Mouse (Mus musculus) adrenal gland, adult 8-10 months (tissue): ENCODE data around the gene Gm3415. TPM values are rescaled to one million over a fixed set of nuclear protein-coding genes. Genes with fewer than 3 reads are reported as not detected.
"Not testable (repeated sequence)": the region's sequence is repeated elsewhere in the genome, so short reads cannot be mapped to it uniquely, and the experiment has no call there.

Source experiments
- DNase-seq: peaks from one replicate; pipeline ENCODE4 v3.0.0; 2022
- total RNA-seq, 4 experiments: library from RNA; stranded (reverse); gene quantifications; 2 replicates each; pipeline ENCODE4 v1.2.4; 2022

Gm3415 gene
- not detected for total RNA-seq

- DNase-seq = not testable (repeated sequence)
Observed at GRCm38 (mm10) chr5:146555836-146556235, at the start of gene Gm3415. Gm3415 (plus strand) TSS chr5:146556136.

- DNase-seq = not testable (repeated sequence)
Observed at GRCm38 (mm10) chr5:146513823-146514222, 42.1 kb upstream of the Gm3415 start, which contains the start of gene Gm3402. Gm3402 (plus strand) TSS chr5:146514123.

DNA sequence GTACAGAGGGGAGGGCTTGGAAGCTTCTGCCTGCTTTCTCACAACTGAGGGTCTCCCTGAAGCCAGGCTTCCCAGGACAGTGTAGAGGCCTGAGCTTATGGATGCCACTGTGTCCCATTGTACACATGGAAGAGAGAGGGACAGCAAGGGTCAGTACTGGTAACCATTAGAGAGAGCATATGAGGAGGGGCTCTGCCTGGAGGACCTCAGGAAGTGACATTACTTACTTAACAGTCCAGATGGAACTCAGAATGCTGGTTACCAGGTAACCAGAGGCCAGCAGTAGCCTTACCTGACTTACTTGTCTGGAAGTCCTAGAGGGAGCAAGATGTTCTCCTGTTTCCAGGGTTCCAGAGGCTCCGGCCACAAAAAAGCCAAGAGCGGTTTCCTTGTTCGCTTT is 30.4 kb upstream of the Gm3415 start, which contains the start of gene Gm3404:
TSS of gene Gm3404 (plus strand) at position 301 of the 400 bp plus-strand sequence.
- DNase-seq = not testable (repeated sequence)

DNA sequence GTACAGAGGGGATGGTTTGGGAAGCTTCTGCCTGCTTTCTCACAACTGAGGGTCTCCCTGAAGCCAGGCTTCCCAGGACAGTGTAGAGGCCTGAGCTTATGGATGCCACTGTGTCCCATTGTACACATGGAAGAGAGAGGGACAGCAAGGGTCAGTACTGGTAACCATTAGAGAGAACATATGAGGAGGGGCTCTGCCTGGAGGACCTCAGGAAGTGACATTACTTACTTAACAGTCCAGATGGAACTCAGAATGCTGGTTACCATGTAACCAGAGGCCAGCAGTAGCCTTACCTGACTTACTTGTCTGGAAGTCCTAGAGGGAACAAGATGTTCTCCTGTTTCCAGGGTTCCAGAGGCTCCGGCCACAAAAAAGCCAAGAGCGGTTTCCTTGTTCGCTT is 18.6 kb upstream of the Gm3415 start, which contains the start of gene Gm3409:
TSS of gene Gm3409 (plus strand) at position 301 of the 400 bp plus-strand sequence.
- not testable (repeated sequence) for DNase-seq

GRCm38 (mm10) chr5:146564259-146564658 is 8.3 kb downstream of the Gm3415 start:
- no peak for DNase-seq

GRCm38 (mm10) chr5:146567054-146567453 is 11.1 kb downstream of the Gm3415 start:
- no peak for DNase-seq

DNA sequence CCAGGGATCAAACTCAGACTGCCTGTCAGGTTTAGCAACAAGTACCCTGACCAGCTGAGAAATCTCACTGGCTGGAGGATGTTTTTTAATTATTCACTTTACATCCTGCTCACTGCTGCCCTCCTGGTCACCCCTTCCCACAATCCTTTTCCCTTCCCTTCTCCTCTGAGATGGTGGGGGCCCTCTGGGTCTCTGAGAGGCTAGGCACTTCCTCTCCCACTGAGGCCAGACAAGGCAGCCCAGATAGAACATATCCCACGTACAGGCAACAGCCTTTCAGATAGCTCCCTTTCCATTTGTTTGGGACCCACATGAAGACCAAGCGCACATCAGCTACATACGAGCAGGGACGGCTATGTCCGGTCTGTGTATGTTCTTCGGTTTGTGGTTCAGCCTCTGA is 14.2 kb downstream of the Gm3415 start:
- not testable (repeated sequence) for DNase-seq

DNA sequence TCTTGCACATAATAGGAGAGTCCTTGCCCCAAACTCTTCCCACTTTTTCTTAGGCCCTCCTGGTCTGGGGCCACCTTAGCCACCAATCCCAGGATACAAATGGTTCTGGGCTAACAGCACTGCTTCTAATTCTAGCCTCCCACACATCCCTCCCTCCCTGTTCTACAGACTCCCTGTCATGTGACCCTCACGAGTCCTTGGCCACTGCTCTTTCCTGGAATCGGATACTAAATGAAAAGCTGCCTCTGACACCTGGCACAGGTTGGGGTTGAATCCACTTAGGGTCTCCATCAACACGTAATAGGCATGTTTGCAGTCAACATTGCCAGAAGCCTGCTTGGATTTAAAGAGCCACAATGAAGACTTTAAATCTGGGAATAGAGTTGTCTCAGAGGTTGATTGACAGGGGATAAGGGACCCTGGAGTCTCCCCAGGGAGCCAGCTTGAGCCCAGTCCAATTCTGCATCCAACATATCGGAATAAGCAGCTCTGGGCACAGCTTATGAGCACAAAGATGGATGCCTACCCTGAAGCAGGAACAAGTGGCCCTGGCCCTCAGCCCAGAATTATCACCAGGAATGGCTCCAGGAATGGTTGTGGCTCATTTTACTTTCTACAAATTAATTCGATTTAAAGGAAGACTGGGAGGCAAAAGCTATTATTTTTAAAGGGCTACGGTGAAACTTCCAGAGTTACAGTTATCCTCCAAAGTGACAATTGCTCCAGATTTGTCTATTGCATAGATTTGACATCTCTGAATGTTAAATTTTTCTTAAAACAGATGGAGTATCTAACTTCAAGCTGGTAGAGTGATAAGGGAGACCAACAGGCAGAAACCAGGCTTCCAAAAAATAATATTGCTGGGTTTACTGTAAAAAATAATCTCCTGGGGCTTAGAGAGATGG is 16.1 kb downstream of the Gm3415 start:
- DNase-seq = not testable (repeated sequence)

GRCm38 (mm10) chr5:146572735-146573042 is 16.8 kb downstream of the Gm3415 start:
- not testable (repeated sequence) for DNase-seq

GRCm38 (mm10) chr5:146576668-146577067 is 20.7 kb downstream of the Gm3415 start:
- DNase-seq = no peak

GRCm38 (mm10) chr5:146584156-146584477 is 28.2 kb downstream of the Gm3415 start:
- no peak for DNase-seq

- no peak for DNase-seq
Observed at GRCm38 (mm10) chr5:146584478-146585306, 28.8 kb downstream of the Gm3415 start, which contains the start of gene Gpr12. Gpr12 (minus strand) TSS chr5:146585239.

GRCm38 (mm10) chr5:146585307-146585651 is 29.3 kb downstream of the Gm3415 start:
- DNase-seq = no peak

- DNase-seq = no peak
Observed at GRCm38 (mm10) chr5:146586357-146587070, 30.6 kb downstream of the Gm3415 start.

DNA sequence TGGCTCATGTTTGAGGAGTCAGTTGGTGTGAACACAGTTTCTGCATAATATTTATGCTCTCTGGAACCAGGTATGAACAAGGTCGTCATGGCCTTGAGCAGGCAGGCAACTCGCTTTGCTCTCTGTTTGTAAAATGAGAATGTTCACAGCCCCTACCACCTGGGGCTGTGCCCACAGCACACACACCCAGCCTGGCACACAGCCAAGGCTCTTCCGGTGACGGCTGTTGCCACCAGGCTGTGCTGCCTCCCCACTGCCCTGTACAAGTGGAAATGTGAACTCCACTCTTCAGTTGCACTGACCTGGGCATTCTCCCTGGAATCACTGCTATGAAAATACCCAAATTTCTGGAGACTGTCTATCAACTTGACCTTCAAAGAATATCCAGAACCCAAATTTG is 35.1 kb downstream of the Gm3415 start:
- DNase-seq = no peak

DNA sequence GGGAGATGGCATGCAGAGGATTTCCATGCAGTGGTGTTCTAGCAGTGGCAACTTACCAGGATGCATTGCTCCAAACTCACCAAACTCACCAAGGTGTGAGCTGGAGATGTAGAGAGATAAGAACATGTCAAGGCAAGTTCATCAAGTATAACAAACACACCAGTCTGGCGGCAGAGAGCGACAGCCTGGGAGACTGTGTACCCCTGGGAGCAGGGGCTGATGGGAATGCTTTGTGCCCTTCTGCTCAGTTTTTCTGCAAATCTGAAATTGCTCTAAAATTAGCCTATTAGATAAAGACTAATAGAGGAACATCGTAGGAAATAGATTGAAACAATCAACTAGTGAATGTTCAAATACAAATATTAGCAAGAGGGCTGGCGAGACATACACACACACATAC is 35.7 kb downstream of the Gm3415 start:
- DNase-seq = no peak

DNA sequence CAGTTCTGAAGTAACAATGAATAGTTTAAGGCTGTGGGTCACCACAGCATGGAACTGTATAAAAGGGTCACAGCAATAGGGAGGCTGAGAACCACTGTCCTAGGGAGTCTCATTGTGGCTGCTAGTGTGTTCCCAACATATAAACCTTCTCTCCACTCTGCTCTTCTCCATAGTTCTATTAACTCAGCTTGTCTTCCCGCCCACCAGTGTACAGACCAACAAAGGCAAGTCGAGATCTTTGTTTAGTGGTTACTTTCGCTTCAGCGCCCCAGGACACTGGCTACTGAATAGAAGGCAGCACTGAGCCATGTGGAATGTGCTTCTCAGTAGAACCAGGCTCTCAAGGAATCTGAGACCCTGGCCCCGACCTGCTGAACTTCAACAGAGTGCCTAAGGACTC is 36.6 kb downstream of the Gm3415 start:
- DNase-seq = no peak

DNA sequence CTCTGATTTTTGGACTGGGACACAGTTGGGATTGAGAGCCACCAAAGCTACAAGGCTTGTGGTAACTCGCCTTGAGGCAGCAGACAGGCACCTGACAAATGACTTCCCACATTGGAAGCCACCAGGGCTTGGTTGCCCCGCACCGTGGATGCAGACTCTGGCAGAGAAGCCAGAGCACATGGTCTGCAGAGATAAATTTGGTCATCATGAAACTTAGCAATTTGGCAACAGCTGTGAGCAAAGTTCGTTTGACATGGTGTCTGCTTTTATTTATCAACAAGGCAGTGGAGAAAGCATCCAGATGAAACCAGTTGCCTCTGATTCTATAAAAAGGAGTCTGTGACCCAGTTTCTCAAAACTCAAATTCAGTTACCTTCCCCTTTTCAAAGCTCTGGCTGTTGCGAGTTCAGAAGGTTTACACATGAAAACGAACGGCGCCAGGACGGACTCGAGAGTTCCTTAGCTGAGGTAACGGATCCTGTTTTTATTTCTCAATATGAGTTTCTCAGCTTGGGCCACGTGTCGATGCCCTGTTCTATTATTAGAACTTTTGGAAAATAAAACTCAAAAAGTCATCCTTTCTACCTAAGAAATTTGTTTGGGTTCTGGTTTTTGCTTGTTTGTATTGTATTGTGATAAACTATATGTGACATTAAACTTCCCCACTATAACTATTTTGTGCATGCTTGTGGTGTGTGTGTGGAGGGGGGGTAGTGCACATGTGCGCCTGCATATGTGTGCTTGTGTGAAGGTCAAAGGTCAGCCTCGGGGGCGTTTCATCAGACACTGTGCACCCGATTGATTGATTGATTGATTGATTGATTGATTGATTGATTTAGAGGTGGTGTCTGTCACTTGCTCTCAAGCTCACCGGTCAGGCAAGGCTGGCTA is 40.9 kb downstream of the Gm3415 start:
- no peak for DNase-seq

DNA sequence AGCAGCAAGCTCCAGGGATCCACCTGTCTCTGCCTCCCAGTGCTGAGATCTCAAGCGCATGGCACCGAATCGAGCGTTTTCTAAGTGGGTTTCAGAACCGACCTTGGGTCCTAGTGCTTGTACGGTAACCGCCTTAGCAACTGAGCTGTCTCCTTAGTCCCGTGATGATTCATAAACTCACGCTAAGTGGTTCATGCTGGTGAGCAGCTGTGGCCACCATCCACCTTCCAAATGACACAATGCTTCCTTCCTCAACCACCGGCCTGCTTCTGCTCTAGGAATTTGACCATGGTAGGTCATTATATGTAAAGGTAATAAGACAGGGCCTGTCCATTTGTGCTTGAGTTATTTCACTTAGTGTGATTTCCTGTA is 41.6 kb downstream of the Gm3415 start:
- DNase-seq = no peak

DNA sequence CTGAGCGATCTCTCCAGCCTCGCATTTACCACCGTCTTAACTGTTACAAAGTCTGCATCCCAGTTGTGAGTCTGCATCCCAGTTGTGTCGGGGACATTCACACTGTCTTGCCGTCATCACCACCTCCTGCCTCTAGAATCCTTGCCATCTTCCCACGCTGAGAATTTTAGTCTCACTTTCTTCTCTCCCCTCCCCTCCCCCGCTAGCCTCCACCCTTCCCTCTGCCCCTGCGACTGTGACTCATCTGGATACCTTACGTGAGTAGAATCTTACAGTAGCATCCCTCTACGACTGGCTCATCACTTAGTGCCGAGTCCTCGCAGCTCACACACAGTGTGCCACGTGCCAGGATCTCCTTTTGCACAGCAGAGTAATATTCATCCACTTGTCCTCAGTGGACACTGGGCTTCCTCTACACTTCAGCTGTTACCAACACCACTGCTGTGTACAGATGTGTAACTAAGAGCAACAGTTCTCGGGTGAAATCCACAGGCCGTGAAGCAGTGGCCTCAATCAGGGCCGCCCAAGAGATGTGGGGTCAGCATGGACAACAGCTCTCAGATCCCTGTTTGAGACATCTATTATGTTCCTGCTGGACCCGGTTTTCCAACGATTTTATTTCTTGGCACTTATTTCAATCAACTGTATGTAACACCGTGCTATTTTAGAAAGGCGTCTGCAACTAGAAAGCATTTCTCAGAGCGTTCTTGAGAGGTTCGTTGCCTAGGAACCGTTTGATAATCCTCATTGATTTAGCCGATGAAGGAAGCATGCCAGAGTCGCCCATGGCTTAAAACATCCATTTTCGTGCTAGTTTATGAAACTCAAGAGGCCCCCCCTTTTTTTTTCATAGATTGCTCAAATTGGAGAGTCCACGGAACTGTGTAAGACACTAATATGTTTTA is 42.5 kb downstream of the Gm3415 start:
- no peak for DNase-seq

- not testable (repeated sequence) for DNase-seq
Observed at GRCm38 (mm10) chr5:146599216-146599615, 43.3 kb downstream of the Gm3415 start.
